Mouse (Mus musculus) testis, postnatal 10 days (tissue): ENCODE measurements at regions not wholly inside any gene's neighbourhood (a gene's known extent, or its start where the extent isn't known, plus 50 kb on each side); places are given as distances from the start of the nearest gene placed in this dataset.
A peak's percentile ranks its signal among the peaks of the same experiment; 100 is the strongest.

Experiments
- DNase-seq: peaks from one replicate; pipeline ENCODE4 v3.0.0; 2021; ENCODE audit warnings: low spot score

GRCm38 (mm10) chr15:61294131-61294530 is 371.3 kb upstream of the A1bg start:
- no peak for DNase-seq

GRCm38 (mm10) chr15:61268766-61269165 is 346.0 kb upstream of the A1bg start:
- no peak for DNase-seq

GRCm38 (mm10) chr15:61259047-61259446 is 336.2 kb upstream of the A1bg start:
- no peak for DNase-seq

- DNase-seq = no peak
Observed at GRCm38 (mm10) chr15:61244511-61244910, 321.7 kb upstream of the A1bg start.

- DNase-seq = no peak
Observed at GRCm38 (mm10) chr15:61242161-61242681, 319.4 kb upstream of the A1bg start.

- DNase-seq = no peak
Observed at GRCm38 (mm10) chr15:61241741-61242140, 318.9 kb upstream of the A1bg start.

- no peak for DNase-seq
Observed at GRCm38 (mm10) chr15:61240344-61240743, 317.5 kb upstream of the A1bg start.

- DNase-seq = no peak
Observed at GRCm38 (mm10) chr15:61239414-61239813, 316.6 kb upstream of the A1bg start.

GRCm38 (mm10) chr15:61238996-61239395 is 316.2 kb upstream of the A1bg start:
- no peak for DNase-seq

GRCm38 (mm10) chr15:61229579-61229978 is 306.8 kb upstream of the A1bg start:
- no peak for DNase-seq

GRCm38 (mm10) chr15:61222923-61223322 is 300.1 kb upstream of the A1bg start:
- no peak for DNase-seq

GRCm38 (mm10) chr15:61210161-61210560 is 287.3 kb upstream of the A1bg start:
- no peak for DNase-seq

- no peak for DNase-seq
Observed at GRCm38 (mm10) chr15:61189981-61190380, 267.2 kb upstream of the A1bg start.

- no peak for DNase-seq
Observed at GRCm38 (mm10) chr15:61189481-61189880, 266.7 kb upstream of the A1bg start.

GRCm38 (mm10) chr15:61184597-61184963 is 261.8 kb upstream of the A1bg start:
- no peak for DNase-seq

- no peak for DNase-seq
Observed at GRCm38 (mm10) chr15:61183751-61184596, 261.2 kb upstream of the A1bg start.

- DNase-seq = no peak
Observed at GRCm38 (mm10) chr15:61183291-61183690, 260.5 kb upstream of the A1bg start.

- no peak for DNase-seq
Observed at GRCm38 (mm10) chr15:61168842-61169416, 246.1 kb upstream of the A1bg start.

- no peak for DNase-seq
Observed at GRCm38 (mm10) chr15:61165050-61165449, 242.2 kb upstream of the A1bg start.

- DNase-seq = no peak
Observed at GRCm38 (mm10) chr15:61161397-61161796, 238.6 kb upstream of the A1bg start.

GRCm38 (mm10) chr15:61160666-61161065 is 237.9 kb upstream of the A1bg start:
- DNase-seq = no peak

- no peak for DNase-seq
Observed at GRCm38 (mm10) chr15:61159552-61159951, 236.7 kb upstream of the A1bg start.

- DNase-seq = peak; percentile 48
Observed at GRCm38 (mm10) chr15:61158041-61158545, 235.3 kb upstream of the A1bg start.
